Mouse (Mus musculus) common myeloid progenitor, adult 5-6 weeks (primary cell): ENCODE measurements around the gene Thrb. TPM values are rescaled to one million over a fixed set of nuclear protein-coding genes. Genes with fewer than 3 reads are reported as not detected.
"Not testable (repeated sequence)": the region's sequence is repeated elsewhere in the genome, so short reads cannot be mapped to it uniquely, and the experiment has no call there.

ENCODE experiments used
- ATAC-seq: replicated peaks from 2 replicates; pipeline ENCODE4 v1.8.0; 2016; ENCODE audit warnings: low read depth, mild to moderate bottlenecking, moderate TSS enrichment, inconsistent platforms; ENCODE audit not compliant: poor library complexity, severe bottlenecking
- total RNA-seq: library from RNA; stranded (forward); fragments of 200-1000, 187-1606 nt; gene quantifications from 2 replicates; pipeline ENCODE4 v1.2.3, GENCODE M21; 2017

The Thrb gene
- total RNA-seq, 1 experiment from 2014 or later = 0.73 TPM

DNA sequence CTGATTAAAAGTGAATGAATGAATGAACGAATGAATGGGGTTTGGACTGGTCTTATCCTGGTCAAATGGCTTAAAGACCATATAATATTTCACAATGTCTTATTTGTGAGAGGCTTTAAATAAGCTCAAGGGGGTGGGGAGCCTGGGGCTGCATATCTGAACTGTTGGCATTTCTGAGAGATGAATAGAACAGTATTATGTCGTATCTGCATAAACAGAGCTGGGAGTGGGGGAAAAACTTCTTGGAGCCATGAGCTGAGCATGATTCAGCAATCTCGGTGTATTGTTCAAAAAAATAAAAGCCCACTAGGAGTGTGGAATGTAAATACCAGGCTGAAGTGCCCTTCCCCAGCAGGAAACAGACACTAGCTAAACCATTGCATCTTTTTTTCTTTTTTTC, 257.8 kb downstream of the Thrb start:
- ATAC-seq = peak; percentile 43; the same call in 1 of the 2 replicates

DNA sequence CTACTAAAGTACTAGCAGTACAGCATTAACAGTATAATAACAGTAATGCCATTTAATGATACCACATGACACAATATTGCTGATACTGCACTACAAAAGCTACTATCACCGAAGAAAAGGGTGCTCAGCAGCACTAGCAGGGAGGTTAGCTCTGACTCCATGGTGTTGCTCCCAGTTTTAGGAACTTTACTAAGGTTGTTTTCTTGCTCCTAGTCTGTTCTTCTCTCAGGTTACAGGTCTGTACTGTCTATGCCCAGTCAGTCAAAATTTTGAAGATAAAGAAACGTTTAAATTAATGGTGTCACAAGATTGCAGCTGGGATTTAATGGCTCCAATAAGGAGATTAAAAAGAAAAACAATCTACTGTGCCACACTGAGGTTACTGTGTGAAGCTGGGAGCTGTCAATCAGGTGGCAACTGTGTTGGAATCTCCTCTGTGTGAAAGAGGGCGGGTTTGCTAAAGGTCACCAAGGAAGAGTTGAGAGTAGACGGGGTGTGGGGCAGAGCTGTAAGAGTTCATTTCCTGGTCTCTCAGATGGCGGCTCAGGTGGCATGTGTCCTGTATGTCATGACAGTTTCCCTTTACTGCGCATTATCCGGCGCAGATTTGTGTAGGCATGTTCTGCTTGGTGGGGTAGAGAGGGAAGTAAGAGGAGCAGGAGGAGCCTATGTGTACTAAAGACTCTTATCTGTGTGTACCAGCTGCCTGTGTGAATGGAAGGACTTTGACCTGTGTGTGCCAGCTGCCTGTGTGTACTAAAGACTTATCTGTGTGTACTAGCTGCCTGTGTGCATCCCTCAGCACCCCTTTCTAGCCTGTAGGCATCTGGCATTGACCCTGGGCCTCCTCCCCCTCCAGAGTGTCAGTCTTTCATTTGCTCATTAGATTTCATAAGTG, 263.0 kb downstream of the Thrb start:
- peak; percentile 72 for ATAC-seq

- ATAC-seq = peak; percentile 77
These were observed 267.4 kb downstream of the Thrb start for GRCm38 (mm10) chr14:17927469-17927868.

GRCm38 (mm10) chr14:17929585-17929984, 269.5 kb downstream of the Thrb start:
- 0 out of 2 replicates have a peak, but pooled peaks have one; percentile 27 for ATAC-seq

GRCm38 (mm10) chr14:17933475-17933874, 273.4 kb downstream of the Thrb start:
- peak; percentile 76 for ATAC-seq

DNA sequence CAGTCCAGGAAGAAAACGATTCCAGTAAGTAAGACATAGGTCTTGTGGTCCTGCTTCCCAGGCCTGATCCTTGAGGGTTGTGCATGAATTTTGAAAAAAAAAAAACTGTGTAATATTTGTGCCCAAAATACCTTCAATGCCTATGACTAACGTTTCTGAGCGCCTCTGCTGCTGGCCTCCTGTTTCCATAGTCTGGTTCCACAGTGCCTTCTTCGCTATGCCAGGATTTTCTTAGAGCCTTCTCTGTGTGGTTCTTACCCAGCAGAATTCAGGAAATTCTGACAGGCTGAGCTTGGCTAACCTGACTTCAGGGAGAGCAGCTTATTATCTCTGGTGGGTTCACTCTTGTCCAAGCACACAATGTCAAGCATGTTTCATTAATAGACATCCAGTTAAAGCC, 274.7 kb downstream of the Thrb start:
- not testable (repeated sequence) for ATAC-seq

GRCm38 (mm10) chr14:17954038-17954437, 294.0 kb downstream of the Thrb start:
- ATAC-seq = peak; percentile 52; the same call in 1 of the 2 replicates

DNA sequence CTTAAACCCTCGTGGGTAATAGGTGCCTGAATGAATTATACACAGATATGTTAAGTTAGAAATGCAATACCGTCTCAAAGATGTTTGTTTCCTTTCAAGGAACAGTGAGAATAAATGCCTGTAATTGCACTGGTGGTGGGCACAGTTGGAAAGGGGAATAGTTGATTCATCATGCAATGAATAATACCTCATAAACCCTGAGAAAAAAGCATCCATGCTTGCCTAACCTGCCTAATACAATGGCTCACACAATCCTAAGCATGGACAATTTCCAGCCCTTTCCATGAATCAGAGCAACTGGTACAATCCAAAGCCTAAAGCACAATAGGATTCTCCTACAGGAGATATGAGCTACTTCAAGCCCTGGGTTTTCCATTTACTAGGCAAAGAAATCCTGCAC, 299.8 kb downstream of the Thrb start:
- no peak for ATAC-seq

- peak; percentile 98 for ATAC-seq
These were observed 307.2 kb downstream of the Thrb start for GRCm38 (mm10) chr14:17967117-17967726.

DNA sequence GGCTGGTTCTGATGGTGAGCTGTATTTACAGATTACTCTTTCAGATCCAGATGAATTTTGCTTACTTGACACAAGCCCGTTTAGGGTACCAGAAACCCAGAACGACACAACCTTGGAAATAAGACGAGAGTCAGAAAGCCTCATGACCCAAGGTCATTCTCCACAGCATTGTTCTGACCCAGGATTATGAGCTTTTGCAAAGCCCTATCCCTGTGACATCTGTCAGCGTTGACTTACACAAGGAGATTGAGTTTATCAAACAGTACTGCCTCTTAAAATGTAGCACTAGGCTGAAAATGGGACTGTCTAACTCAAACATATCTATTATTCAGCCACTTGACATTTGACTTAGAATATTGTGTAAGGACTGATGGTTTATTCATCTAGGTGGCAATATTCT, 312.1 kb downstream of the Thrb start:
- no peak for ATAC-seq

DNA sequence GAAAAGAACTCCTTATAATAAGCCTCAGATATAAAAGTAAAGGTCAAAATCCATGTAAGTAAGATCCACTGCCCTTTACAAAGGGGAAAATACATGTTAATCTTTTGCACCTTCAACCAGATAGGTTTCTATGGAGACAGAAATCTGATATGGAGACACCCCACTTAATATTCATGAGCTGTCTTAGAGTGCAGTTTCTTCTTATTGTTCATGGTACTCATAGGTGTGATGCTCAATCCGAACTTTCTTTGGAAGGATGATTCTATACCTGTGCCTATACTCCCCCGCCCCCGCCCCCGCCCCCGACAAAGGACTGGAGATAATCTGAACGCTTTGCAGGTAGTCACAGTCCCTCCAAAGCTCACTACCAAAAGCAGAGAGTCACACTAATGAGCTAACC, 312.6 kb downstream of the Thrb start:
- ATAC-seq = no peak

DNA sequence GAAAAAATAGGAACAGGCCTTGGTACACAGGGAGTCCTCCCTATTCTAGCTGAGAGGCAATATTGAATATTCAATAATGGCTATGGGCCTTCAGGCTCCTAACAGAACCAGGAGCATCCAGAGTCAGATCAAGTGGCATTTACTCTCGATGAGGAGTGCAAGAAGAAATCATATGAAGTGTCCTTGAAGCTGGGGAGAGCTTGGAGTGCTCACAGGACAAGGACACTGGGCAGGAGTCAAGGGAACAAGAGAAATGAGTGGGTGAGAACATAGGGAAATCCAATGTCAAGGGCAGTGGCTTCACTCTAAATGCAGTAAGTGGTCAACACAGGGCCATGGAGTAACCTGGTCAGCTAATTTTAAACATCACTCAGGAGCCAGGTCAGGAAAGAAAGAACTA, 315.7 kb downstream of the Thrb start:
- ATAC-seq = no peak

DNA sequence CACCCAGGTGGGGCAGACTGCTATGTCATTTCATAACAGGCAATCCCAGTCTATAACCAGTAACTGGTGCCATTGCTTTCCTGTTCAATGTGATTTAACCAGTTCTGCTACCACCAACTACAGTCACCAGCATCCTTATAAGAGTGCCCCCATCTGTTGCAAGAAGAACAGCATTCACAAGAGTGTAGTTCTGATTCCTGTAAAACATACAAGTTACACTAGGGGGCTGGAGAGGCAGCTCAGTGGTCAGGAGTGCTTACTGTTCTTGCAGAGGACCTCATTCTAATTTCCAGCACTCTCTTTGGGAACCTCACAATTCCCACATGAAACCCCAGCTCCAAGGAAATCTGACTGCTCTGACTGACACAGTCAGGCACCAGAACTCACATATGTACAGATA, 318.2 kb downstream of the Thrb start:
- ATAC-seq = peak; percentile 74

DNA sequence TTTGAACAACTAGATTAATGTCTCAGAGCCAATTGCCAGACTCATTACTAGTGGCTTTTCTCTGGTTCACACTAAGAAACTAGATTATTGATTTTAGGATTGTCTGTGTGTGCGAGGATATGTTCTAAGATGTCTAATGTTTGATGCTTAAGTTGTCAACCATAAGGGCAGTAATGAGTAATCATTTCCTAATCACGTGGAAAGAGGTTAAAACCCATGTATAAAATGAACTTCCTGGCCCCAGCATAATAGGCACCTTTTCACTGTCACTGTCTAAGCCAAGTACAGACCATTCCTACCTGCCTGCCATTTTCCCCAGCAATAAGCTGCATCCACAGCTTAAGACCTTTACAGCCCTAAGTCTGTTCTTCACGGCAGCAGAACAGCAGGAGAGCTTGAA, 321.2 kb downstream of the Thrb start:
- ATAC-seq = no peak

GRCm38 (mm10) chr14:17982017-17982416, 322.0 kb downstream of the Thrb start:
- peak; percentile 31 for ATAC-seq

DNA sequence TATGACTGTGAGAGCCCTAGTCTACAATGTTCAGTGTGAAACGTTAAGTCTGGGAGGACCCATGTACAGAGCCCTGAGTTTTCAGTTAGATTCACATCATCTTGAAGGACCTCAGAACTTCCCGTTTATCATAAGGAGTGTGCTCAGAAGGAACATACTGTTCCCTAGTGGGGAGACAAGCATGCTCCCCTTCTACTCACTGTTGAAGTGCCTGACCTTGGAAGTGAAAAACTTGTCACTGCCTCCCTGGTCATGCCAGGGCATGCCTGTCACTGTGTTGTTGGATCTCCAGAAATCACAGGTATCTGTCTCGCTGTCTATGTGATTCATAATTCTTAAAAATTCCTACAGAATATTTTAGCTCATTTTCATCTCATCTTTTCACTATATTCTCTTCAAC, 323.3 kb downstream of the Thrb start:
- ATAC-seq = peak; percentile 69; the same call in 1 of the 2 replicates

DNA sequence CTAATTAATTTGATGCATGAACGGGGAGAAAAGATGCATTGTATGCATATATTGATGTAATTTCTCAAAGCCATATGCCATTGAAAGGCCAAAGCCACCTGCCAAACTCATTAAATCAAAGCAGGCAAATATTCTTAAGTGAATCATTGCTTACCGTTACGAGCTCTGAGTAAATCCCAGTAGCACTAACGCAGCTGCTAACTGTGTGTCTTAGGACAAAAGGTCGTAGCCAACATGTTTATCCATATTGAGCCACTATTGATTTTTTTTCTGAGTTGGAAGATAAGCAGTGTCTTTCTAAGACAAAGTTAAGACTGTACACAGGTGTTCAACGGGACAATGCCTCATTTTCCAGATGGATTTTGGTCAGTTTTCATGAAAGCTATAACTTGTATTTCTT, 323.8 kb downstream of the Thrb start:
- no peak for ATAC-seq

GRCm38 (mm10) chr14:17988580-17988979, 328.5 kb downstream of the Thrb start:
- ATAC-seq = peak; percentile 93

DNA sequence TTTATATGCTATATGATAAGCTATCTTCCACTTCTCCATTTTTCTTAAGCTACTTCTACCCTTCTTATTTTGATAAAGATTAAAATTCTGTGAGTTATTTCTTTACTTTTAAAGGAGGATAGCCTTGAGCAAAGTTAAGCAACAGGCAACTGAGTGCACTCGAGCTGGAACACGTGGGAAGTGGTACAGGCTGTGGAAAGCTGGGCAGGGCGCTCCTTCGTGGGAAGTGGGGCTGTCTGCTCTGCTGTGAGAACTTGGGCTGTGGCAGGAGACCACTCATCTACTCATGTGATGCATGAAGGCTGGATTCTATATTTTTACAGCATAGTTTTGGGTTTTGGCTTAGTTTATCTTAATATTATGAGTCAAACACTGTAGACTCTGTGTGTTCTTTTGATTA, 329.1 kb downstream of the Thrb start:
- peak; percentile 48; the same call in 1 of the 2 replicates for ATAC-seq

DNA sequence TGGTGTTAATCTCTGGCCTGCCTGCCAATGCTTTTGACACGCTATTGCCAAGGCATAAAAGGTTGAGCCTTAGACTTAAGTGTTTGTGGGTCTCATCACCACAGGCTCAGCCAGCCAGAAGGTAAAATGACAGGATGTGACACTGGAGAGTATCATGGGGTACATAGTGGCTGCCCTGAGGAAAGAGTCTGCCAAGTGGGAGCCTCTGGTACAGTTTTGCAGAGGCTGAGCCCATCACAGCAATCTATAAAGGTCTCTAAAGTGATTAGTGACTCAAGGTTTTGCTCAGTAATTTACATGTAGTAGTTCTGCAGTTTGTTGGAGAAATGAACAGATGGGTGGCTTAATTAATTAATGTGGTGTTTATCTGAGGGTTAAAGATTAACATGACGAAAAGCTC, 330.1 kb downstream of the Thrb start:
- no peak for ATAC-seq

GRCm38 (mm10) chr14:18001886-18002285, 341.8 kb downstream of the Thrb start:
- peak; percentile 94 for ATAC-seq
